Mouse (Mus musculus): ENCODE results near the gene Mpdz.

Gene Mpdz

GRCm38 (mm10) chr4:81392869-81393268 lies 49.7 kb downstream of the Mpdz start:
- DNase-seq (ENCODE audit: low spot score in 2 of 2), result no peak

GRCm38 (mm10) chr4:81389263-81389662 lies 53.4 kb downstream of the Mpdz start:
- no peak for DNase-seq (ENCODE audit: low spot score in 2 of 2)

GRCm38 (mm10) chr4:81387644-81388043 lies 55.0 kb downstream of the Mpdz start:
- no peak for DNase-seq (ENCODE audit: low spot score in 2 of 2)

DNA sequence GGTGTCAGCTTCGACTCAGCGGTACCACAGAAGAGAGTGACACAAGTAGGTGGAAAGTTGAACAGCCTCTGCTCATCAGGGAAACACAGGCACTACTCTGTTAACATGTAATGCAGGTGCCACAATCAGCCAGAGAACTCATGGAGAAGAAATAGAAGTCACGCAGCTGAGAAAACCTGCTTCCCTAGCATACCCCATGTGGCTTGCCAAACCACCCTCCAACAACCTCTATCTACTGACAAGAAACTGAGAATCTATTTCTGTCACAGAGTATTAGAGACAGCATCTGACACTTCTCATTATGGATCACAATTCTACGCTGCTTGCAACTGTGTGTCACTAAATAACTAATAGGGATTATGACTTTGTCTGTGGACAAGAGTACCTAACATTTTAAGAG lies 70.3 kb downstream of the Mpdz start:
- DNase-seq (ENCODE audit: low spot score in 2 of 2), result no peak

DNA sequence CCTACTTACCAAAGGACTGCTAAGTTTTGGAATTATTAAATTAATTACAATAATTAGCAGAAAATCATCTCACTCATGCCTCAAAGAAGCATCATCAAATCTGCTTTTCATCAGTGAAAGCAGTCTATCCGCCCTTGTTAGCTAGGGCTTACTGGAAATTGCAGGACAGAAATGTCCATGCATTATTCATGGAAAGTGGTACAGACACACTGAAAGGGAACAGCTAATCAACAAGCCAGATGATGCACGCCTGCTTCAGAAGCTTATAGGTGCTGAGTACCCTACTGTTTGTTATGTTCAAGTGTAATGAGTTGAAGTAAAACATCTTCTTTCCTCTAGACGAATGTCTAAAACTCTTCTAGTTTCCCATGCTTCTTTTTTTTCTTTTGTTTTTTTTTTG lies 91.2 kb downstream of the Mpdz start:
- no peak for DNase-seq (ENCODE audit: low spot score in 2 of 2)

DNA sequence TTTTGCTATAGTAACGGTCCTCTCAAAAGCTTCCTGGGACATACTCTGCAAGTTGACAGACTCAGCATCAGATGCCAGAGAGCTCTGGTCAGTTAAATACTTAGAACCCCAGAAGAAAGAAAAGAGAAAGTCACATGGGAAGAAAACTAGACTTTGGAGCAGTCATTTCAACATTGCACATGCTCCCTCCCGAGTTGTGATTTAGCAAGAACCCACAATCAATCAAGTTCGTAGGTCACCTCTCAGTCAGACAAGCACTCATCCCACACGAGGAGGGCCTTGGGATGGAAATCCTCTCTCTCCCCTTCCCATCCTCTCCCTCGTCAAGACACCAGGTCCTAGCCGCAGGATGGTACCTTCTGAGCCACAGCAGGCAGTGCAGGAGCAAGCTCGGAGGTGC lies 94.0 kb downstream of the Mpdz start:
- no peak for DNase-seq (ENCODE audit: low spot score in 2 of 2)

- no peak for DNase-seq (ENCODE audit: low spot score in 2 of 2)
Measured at GRCm38 (mm10) chr4:81345141-81345540, 97.5 kb downstream of the Mpdz start.

DNA sequence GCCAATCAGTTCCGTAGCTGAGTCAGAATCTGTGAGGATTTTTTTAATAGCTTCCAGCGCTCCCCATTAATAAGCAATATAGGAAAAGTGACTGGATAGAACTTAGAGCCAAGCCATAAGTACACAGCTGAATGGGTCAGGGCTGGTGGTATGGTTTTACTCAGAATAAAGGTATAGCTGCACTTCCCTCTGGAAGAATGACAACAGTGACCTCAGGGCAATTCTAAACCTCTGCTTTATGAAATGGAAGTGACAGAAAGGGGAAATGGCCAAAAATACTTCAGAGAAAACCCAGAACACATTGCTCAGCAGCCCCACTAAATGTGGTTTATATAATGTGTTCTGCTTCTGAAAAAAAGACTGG lies 109.0 kb downstream of the Mpdz start:
- DNase-seq (ENCODE audit: low spot score in 2 of 2), result no peak

GRCm38 (mm10) chr4:81332901-81333627 lies 109.6 kb downstream of the Mpdz start:
- no peak for DNase-seq (ENCODE audit: low spot score in 2 of 2)

- no peak for DNase-seq (ENCODE audit: low spot score in 2 of 2)
Measured at GRCm38 (mm10) chr4:81332439-81332841, 110.2 kb downstream of the Mpdz start.

DNA sequence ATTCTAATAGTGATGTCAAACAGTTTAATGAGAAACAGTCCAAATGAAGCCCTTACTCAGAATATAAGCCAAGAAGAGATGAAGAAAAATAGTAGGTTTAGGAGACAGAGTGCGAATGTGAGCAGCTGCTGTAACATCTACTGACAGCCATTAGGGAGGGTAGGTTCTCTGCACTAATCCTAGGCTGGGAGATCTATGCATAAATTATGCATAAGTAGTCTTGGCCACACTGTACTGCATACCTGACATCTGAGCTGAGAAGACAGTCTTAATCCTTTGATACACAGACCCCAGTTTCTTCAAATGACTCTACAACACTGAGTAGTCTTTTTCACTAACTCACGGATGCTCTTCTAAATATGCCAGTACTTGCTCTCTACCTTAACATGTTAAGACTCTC lies 114.9 kb downstream of the Mpdz start:
- DNase-seq (ENCODE audit: low spot score in 2 of 2), result no peak

- DNase-seq (ENCODE audit: low spot score in 2 of 2), result no peak
Measured at GRCm38 (mm10) chr4:81323853-81324252, 118.8 kb downstream of the Mpdz start.

DNA sequence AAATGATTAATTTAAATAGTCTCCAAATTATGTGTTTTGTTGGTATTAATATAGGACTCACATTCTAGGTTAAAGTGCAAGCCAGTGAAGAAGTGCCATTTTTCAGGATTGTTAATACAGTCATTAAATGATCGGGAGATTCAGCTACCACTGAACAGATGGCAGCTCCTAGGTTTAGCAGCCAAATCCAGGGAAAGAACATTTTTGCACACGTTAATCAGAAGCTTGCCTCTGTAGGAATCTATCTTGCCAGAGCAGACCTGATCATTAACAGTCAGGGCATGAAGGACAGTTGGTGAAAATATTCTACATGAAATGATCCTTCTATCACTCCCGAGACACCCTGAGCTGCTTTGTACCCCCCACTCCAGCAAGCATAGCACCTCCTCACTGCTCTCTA lies 120.4 kb downstream of the Mpdz start:
- DNase-seq (ENCODE audit: low spot score in 2 of 2), result no peak

DNA sequence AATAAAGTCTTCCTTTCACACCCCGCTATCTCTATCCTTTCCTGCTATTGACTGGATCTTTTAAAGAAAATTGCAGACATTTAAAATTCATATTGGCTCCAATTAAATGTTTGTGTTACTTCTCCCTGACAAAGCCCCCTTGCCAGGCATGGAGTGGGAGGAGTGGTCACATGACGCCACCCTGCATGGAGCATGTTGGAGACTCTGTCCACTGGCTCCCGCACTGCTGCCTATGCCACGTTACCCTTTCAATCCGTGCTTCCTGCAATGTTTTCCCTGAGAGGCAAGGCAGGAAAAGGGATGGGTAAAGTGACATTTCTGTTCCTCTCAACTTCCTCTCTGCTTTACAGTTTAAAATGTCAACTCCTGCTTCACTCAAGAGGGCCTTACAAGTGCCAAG lies 128.0 kb downstream of the Mpdz start:
- DNase-seq (ENCODE audit: low spot score in 2 of 2), result no peak

DNA sequence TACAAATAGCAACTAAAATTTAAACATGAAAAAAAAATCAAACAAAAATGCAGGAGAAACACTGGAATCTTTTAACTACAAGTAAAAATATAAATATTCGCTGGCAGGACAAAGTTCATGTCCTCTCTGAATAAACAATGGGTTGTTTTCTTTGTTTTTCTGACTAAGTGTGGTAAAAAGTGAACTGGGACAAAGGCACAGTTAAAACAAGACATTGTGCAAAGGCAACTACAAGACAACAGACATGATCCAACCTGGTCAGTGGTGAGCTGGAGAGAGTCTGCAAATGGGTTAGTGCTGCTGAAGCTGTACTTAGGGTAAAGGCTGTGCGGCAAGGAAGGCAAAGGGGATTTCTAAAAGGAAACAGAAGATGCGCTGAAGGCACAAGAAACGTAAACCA lies 129.4 kb downstream of the Mpdz start:
- DNase-seq (ENCODE audit: low spot score in 2 of 2), result no peak

DNA sequence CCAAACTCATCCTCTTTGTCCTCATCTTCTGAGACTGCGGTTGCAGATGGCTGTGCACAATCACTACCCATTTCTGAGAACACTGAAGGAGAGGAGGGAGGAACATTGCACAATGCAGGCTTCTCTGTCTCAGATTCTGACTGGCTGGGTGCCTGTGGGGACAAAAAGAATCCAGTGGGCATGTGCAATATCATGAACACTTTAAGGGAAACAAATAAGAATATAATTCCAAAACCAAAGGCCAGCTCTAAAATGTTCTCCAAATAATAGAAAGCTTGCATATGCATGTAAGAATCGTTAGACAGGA lies 132.5 kb downstream of the Mpdz start:
- no peak for DNase-seq (ENCODE audit: low spot score in 2 of 2)

GRCm38 (mm10) chr4:81309473-81310167 lies 133.0 kb downstream of the Mpdz start:
- no peak for DNase-seq (ENCODE audit: low spot score in 2 of 2)

DNA sequence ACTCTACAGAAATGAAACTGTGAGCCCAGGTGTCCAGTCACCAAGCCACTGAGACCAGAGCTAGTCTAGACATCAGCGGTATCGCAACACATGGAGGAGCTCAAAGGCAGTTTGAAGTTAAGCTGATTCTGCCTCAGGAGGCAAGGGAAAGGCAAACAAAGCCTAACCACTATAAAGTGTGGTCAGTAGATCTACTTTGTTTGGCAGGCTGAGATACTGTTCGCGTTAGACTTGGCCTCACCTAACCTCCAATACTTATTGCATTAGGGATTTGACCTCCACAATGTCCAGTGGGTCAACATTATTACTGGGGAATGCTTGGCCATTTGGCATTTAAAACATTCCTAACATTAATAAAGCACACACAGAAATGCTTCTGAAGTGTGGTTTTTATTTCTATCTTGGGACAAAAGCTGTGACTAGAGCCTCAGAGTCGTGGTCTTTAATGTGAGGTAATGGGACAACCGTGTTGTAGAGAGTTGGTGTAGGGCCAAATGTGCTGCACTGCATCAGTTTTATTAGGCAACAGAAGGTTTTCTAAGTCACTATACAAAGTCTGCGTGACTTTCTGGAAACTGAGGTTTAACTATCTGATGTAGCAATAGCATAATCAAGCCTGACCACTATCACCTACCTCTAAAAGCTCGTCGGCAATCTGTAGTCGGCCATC lies 134.9 kb downstream of the Mpdz start:
- no peak for DNase-seq (ENCODE audit: low spot score in 2 of 2)

DNA sequence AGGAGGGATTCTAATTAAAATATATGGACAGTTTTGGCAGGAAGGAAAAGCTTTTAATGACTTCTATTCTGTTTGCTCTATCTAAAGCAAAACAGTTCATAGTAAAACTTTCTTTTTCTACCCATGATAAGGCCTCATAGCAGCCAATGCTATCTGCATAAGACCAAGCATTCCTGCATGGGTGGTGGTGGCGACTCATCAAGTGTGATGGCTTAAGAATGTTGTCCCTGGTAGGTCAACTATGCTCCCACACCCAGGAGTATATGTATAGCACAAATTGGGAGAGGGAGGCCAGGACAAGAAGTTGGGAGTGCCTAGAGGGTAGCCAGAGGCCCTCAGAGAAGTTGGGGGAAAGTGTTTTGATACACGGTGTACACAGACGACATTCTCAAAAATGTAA lies 140.6 kb downstream of the Mpdz start:
- no peak for DNase-seq (ENCODE audit: low spot score in 2 of 2)

GRCm38 (mm10) chr4:81298384-81298783 lies 144.2 kb downstream of the Mpdz start:
- DNase-seq (ENCODE audit: low spot score in 2 of 2), result no peak

GRCm38 (mm10) chr4:81293309-81293708 lies 149.3 kb downstream of the Mpdz start:
- DNase-seq (ENCODE audit: low spot score in 2 of 2), result no peak

DNA sequence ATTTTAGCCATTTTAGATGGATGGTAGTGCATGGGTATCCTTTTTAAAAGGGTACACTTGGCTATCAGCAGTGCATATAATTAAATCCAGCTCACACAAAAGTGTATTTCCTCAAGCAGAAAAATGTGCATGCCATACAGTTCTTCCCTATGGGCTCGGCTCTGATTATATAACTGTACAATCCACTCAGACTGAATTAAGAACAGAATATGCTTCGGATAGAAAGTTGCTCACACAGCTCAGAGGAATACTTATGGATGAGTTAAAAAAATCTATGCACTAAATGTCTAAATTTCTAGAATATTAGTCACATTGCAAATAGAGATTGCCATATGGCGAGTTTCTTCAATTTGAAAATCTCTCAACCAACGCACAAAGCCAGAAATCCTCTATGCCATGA lies 157.1 kb downstream of the Mpdz start:
- no peak for DNase-seq (ENCODE audit: low spot score in 2 of 2)

GRCm38 (mm10) chr4:81283611-81284010 lies 159.0 kb downstream of the Mpdz start:
- no peak for DNase-seq (ENCODE audit: low spot score in 2 of 2)
